Mouse (Mus musculus) heart, postnatal 0 days (tissue): ENCODE measurements around the gene Plcl2. TPM values are rescaled to one million over a fixed set of nuclear protein-coding genes. Genes with fewer than 3 reads are reported as not detected.

Experiments
- ATAC-seq: fragments of 200-750 bp; cut with Nextera tagmentation; 2 replicates; pipeline ENCODE4 v1.8.0; 2017; ENCODE audit warnings: low read depth, moderate number of reproducible peaks, moderate library complexity; ENCODE audit not compliant: insufficient read depth
- DNase-seq: peaks from one replicate; pipeline ENCODE4 v3.0.0-alpha.2; 2016; ENCODE audit warnings: low spot score
- H3K27ac ChIP-seq: fragments of 300-500 bp; sonication (generic); 2 replicates; pipeline ENCODE4 v1.5.1; 2014; ENCODE audit warnings: low read depth, mild to moderate bottlenecking
- H3K27me3 ChIP-seq: fragments of 300-500 bp; sonication (generic); 2 replicates; pipeline ENCODE4 v1.6.1; 2014; ENCODE audit warnings: low read length, mixed read lengths; ENCODE audit not compliant: control insufficient read depth, insufficient read depth
- H3K36me3 ChIP-seq: fragments of 300-500 bp; sonication (generic); replicated peaks from 2 replicates; pipeline ENCODE4 v1.6.1; 2014; ENCODE audit warnings: low read length, mixed read lengths; ENCODE audit not compliant: control insufficient read depth, insufficient read depth
- H3K4me1 ChIP-seq: fragments of 300-500 bp; sonication (generic); 2 replicates; pipeline ENCODE4 v1.6.1; 2014; ENCODE audit warnings: antibody characterized with exemption; ENCODE audit not compliant: control insufficient read depth, insufficient read depth
- H3K4me2 ChIP-seq: fragments of 300-500 bp; sonication (generic); 2 replicates; pipeline ENCODE4 v1.6.1; 2014; ENCODE audit warnings: low read depth, mild to moderate bottlenecking, low read length, moderate library complexity
- H3K4me3 ChIP-seq: fragments of 300-500 bp; sonication (generic); 2 replicates; pipeline ENCODE4 v1.5.1; 2014; ENCODE audit warnings: low read depth, low read length
- H3K9ac ChIP-seq: fragments of 300-500 bp; sonication (generic); replicated peaks from 2 replicates; pipeline ENCODE4 v1.6.1; 2014; ENCODE audit warnings: low read depth, low read length, mixed read lengths
- H3K9me3 ChIP-seq: fragments of 300-500 bp; sonication (generic); replicated peaks from 2 replicates; pipeline ENCODE4 v1.6.1; 2016; ENCODE audit warnings: low read length; ENCODE audit not compliant: control insufficient read depth
- CTCF ChIP-seq: IDR thresholded peaks from 2 replicates; pipeline ENCODE4 v1.5.1; 2016; ENCODE audit warnings: antibody characterized with exemption, control low read depth, low read depth
- EP300 ChIP-seq: IDR thresholded peaks from 2 replicates; pipeline ENCODE4 v1.6.1; 2016; ENCODE audit warnings: antibody characterized with exemption, low read depth
- whole genome bisulfite sequencing: fragments of 180-500 bp; shearing (Covaris S2); extraction: QIAGEN DNeasy Blood & Tissue Kit; methylation state at CpG from one replicate; pipeline ENCODE4 v1.1.7; 2014; 5-methylcytosine and 5-hydroxymethylcytosine counted together
- polyA plus RNA-seq: library from polyadenylated mRNA; unstranded; fragments of >200 nt; fragmentation: Nextera tagmentation; extraction: Ambion mirVana; gene quantifications from 2 replicates; pipeline ENCODE4 v1.2.1, GENCODE M21; 2015
- total RNA-seq: library from RNA; depleted of rRNA; stranded (reverse); fragments of >200 nt; gene quantifications from 2 replicates; pipeline ENCODE4 v1.2.3, GENCODE M21; 2014; ENCODE audit warnings: low replicate concordance

Plcl2 gene
- total and polyA plus RNA-seq, 2 experiments from 2014 or later, result 2.4 to 22.7 TPM

DNA sequence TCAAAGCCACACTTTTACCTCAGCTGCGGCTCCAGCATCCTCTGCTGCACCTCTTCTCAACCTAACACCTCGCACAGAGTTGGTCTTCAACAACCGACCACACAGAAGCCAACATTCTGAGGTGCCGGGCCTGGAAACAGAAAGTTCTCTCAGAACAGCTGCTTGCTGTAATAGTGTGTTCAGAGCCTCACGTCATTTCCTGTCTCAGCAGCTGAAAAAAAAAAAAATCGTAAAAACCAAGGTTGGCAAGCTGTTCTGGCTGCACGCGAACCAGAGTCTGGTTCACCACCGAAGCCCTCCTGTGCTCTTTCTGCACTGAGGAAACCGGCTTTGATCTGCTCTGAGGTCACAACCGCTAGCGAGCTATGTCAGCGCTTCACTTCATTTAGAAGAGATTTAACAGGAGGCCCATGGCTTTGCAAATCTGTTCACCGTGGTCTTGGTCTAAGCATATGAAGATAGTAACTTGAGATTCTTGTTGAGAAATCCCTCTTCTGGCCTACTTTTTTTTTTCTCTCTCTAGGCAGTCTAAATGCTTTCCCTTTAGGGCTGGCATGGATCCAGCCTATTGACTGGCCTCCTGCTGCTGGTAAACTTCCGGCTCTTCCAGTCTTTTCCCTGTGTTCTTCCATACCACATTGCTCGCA lies 38.6 kb upstream of the Plcl2 start:
- Histone ChIP-seq H3K27me3 (no peaks in the 10 kb centered on the region), H3K9me3 (no peaks in the 10 kb centered on the region), H3K27ac (peak overlapping the region; percentile 79), H3K4me2 (peak overlapping the region; percentile 55), H3K4me3 (peak overlapping the region; percentile 22), H3K4me1 (peaks cover 7% of the 10 kb centered on the region; the same call in 1 of the 2 replicates), H3K9ac (no peak overlapping the region), H3K36me3 (no peaks in the 10 kb centered on the region)
- ATAC-seq (peak; percentile 51; the same call in 1 of the 2 replicates), DNase-seq (peak; percentile 65)
- WGBS, result 20% methylated on average over 16 of the region's 16 CpGs
- no peak for TF ChIP-seq EP300
- no peak for TF ChIP-seq CTCF

DNA sequence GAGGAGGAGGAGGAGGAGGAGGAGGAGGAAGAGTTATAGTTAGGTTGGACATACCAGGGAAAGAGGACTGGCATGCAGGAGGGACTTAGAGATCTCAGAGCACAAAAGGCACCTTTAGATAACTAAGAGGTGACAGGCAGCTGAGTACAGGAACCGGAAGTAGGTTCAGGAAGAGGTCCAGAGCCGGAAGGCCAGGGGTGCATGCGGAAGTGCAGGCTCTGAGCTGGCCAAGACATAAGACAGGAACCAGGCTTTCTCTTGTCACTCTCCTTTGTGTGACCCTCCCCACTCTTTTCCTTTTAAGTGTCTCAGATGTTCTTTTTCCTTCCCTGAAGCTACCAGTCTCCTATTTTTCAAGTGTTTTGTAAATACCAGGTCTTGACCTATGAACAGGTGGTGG lies 38.0 kb upstream of the Plcl2 start:
- H3K4me3 ChIP-seq, result no peak overlapping the region
- no peak overlapping the region for H3K9ac ChIP-seq
- peak overlapping the region; percentile 79; the same call in 1 of the 2 replicates for H3K27ac ChIP-seq
- WGBS, result 13% methylated on average over 3 of the region's 3 CpGs
- H3K36me3 ChIP-seq, result no peaks in the 10 kb centered on the region
- H3K4me1 ChIP-seq, result peaks cover 7% of the 10 kb centered on the region; the same call in 1 of the 2 replicates
- ATAC-seq, result peak; percentile 57
- DNase-seq, result peak; percentile 25
- H3K4me2 ChIP-seq, result no peak overlapping the region
- TF ChIP-seq CTCF, result no peak
- TF ChIP-seq EP300, result no peak
- H3K27me3 ChIP-seq, result no peaks in the 10 kb centered on the region
- H3K9me3 ChIP-seq, result no peaks in the 10 kb centered on the region

DNA sequence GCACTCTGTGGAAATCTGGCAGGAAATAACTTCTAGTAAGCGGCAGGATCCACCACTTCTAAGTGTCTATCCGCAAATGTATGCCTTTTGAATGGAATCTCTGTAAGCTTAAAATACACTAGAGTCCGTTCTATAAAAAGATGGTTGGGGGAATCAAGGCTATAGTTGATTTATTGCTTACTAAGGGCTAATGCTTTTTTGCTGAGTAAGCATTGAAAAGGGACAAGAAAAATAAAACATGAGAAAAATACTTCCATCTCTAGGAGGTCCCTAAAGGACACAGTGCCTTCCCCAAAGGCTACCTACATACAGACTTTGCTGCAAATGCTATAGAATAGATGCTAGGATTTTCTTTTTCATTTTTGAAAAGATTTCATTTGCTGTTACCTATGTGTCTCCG lies 31.9 kb upstream of the Plcl2 start:
- no peak overlapping the region for H3K4me3 ChIP-seq
- H3K9me3 ChIP-seq, result no peaks in the 10 kb centered on the region
- WGBS, result 73% methylated on average over 4 of the region's 4 CpGs
- H3K4me2 ChIP-seq, result no peak overlapping the region
- no peak overlapping the region for H3K27ac ChIP-seq
- ATAC-seq (no peak), DNase-seq (no peak)
- no peaks in the 10 kb centered on the region for H3K36me3 ChIP-seq
- H3K4me1 ChIP-seq, result no peaks in the 10 kb centered on the region
- H3K27me3 ChIP-seq, result no peaks in the 10 kb centered on the region
- TF ChIP-seq EP300 (no peak), CTCF (no peak)
- H3K9ac ChIP-seq, result no peak overlapping the region

DNA sequence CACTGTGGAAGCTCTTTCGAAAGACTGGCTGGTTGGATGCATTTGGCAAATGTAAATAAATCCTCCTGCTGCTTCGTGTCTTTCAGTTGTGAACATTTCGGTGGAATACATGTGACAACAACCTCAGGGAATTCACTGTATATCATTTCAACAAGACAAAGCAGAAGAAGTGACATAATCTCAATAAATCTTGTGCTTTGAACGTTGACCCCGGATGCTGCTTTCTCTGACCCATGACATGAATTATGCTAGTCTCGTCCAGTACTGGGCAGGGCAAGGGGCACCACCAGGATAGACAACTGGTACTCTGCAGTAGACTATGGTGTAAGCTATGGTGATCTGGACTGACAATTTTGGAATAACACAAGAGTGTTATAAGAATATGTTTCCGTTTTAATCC lies 28.3 kb upstream of the Plcl2 start:
- no peaks in the 10 kb centered on the region for H3K9me3 ChIP-seq
- H3K4me1 ChIP-seq, result no peaks in the 10 kb centered on the region
- ATAC-seq (no peak), DNase-seq (no peak)
- no peaks in the 10 kb centered on the region for H3K27me3 ChIP-seq
- WGBS, result 84% methylated on average over 7 of the region's 7 CpGs
- no peak overlapping the region for H3K4me3 ChIP-seq
- no peaks in the 10 kb centered on the region for H3K36me3 ChIP-seq
- no peak for TF ChIP-seq EP300
- no peak for TF ChIP-seq CTCF
- no peak overlapping the region for H3K9ac ChIP-seq
- H3K27ac ChIP-seq, result no peak overlapping the region
- H3K4me2 ChIP-seq, result no peak overlapping the region

DNA sequence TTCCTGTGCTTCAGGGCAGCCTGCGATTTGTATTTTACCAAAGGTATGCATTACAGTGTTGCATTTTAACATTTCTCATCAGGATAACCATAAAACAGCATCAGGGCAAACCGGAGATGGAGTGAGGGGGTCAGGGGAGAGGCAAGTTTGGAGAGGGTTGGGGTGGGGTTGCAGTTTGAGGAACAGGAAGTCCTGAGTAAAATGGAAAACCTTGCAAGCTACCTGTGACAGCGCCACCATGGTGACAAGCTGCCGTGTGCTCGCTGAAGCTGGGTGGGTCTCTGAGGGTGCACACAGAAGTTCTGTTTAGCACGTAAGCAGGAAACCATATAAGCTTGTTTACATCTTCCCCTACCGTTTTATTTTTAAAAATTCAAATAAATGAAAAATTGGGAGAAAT lies 25.5 kb upstream of the Plcl2 start:
- H3K36me3 ChIP-seq, result no peaks in the 10 kb centered on the region
- no peak overlapping the region for H3K4me3 ChIP-seq
- 84% methylated on average over 7 of the region's 7 CpGs for WGBS
- H3K9me3 ChIP-seq, result no peaks in the 10 kb centered on the region
- peaks cover 15% of the 10 kb centered on the region for H3K4me1 ChIP-seq
- ATAC-seq, result no peak
- no peak for DNase-seq
- no peak overlapping the region for H3K4me2 ChIP-seq
- H3K27me3 ChIP-seq, result no peaks in the 10 kb centered on the region
- no peak overlapping the region for H3K9ac ChIP-seq
- no peak overlapping the region for H3K27ac ChIP-seq
- no peak for TF ChIP-seq EP300
- no peak for TF ChIP-seq CTCF

DNA sequence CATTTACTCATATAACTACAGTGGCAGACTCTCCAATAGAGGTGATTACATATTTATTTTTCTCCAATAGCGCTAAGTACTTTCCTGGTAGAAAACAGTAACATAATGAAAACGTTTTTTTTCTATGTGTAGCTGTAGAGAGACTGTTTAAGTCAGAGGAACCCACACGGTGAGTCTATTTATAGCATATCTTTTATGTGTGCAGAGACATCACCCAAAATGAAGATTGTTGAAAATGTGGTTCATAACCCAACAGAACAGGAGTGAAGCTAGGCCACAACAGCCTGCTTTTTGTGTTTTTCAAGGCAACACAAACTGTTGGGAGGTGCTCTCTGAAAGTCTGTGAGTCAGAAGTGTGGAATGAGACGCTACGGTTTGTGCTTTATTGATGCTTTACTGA lies 24.2 kb upstream of the Plcl2 start:
- Histone ChIP-seq H3K36me3 (no peaks in the 10 kb centered on the region), H3K4me3 (no peak overlapping the region), H3K27ac (peak overlapping the region; percentile 3; the same call in 1 of the 2 replicates), H3K4me2 (no peak overlapping the region), H3K9me3 (no peaks in the 10 kb centered on the region), H3K9ac (no peak overlapping the region), H3K4me1 (peaks cover 15% of the 10 kb centered on the region), H3K27me3 (no peaks in the 10 kb centered on the region)
- no peak for DNase-seq
- TF ChIP-seq CTCF, result no peak
- TF ChIP-seq EP300, result no peak
- 51% methylated on average over 5 of the region's 5 CpGs for WGBS
- no peak for ATAC-seq
